Mouse (Mus musculus): ENCODE measurements around the gene Kcnj14. TPM values are rescaled to one million over a fixed set of nuclear protein-coding genes. Genes with fewer than 3 reads are reported as not detected.

Gene Kcnj14
- polyA plus RNA-seq, 1 experiment from 2014 or later, result 1.9 TPM

- no peak for ATAC-seq (ENCODE audit: low FRiP score, low TSS enrichment)
- Histone ChIP-seq H3K4me3 (ENCODE audit: low read length) (peak overlapping the region; percentile 46), H3K27me3 (ENCODE audit: insufficient read depth, low read length) (peaks cover 38% of the 10 kb centered on the region), H3K4me1 (ENCODE audit: insufficient read depth, low read length) (peaks cover 31% of the 10 kb centered on the region), H3K4me2 (replicated peaks; ENCODE audit: low read depth, low read length) (peak overlapping the region; percentile 64), H3K36me3 (ENCODE audit: insufficient read depth, low read length) (peaks cover 8% of the 10 kb centered on the region), H3K9me3 (ENCODE audit: low read length) (no peaks in the 10 kb centered on the region), H3K9ac (replicated peaks; ENCODE audit: low read length) (peak overlapping the region; percentile 63), H3K27ac (ENCODE audit: low read length) (no peak overlapping the region)
- under 1% methylated on average over 77 of the region's 86 CpGs for WGBS
Measured at GRCm38 (mm10) chr7:45833148-45833790, 8.7 kb upstream of the Kcnj14 start.

DNA sequence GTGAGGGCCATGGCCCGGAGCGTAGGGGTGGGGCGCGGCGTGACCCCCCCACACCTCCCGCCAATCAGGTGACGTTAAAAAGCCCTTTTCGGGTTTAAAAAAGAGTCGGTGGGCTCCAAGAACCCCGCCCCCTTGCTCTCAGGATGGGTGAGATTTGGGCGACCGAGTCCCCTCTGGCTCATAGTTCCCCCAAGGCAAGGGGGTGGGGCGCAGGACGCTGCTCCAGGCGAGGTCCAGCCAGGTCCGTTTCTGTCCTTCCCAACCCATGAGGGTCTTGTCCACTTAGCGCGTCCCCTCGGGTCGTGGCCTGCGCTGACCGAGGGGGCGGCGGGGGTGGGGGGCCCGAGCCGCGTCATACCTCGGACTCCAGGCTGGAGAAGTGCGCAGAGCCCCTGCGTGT, 7.8 kb upstream of the Kcnj14 start:
- ATAC-seq (ENCODE audit: low FRiP score, low TSS enrichment), result no peak
- peaks cover 38% of the 10 kb centered on the region for H3K27me3 ChIP-seq (ENCODE audit: insufficient read depth, low read length)
- WGBS, result 10% methylated on average over 29 of the region's 30 CpGs
- peak overlapping the region; percentile 64 for H3K4me2 ChIP-seq (replicated peaks; ENCODE audit: low read depth, low read length)
- H3K4me3 ChIP-seq (ENCODE audit: low read length), result peak overlapping the region; percentile 46
- no peaks in the 10 kb centered on the region for H3K9me3 ChIP-seq (ENCODE audit: low read length)
- peak overlapping the region; percentile 63; the same call in 1 of the 2 replicates for H3K9ac ChIP-seq (replicated peaks; ENCODE audit: low read length)
- peaks cover 16% of the 10 kb centered on the region for H3K36me3 ChIP-seq (ENCODE audit: insufficient read depth, low read length)
- no peak overlapping the region for H3K27ac ChIP-seq (ENCODE audit: low read length)
- H3K4me1 ChIP-seq (ENCODE audit: insufficient read depth, low read length), result peaks cover 31% of the 10 kb centered on the region

DNA sequence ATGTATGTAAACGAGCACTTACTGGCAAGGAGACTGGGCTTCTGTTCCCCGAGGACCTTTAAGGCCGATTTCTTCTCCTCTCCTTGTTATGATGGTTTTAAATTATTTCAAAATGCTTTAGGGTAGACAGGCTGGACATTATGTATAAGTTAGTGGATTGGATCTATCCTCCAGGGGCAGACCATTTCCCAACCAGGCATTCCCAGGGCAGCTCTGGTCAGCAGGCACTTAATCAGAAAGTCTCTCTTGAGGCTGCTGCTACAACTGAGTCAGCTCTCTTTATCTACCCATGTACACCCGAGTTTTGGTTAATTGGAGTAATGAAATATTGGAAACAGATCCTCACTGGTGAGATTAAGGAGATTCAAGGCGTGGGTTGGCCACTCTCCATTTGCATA, 6.5 kb upstream of the Kcnj14 start:
- H3K4me1 ChIP-seq (ENCODE audit: insufficient read depth, low read length), result peaks cover 31% of the 10 kb centered on the region
- peak overlapping the region; percentile 93 for H3K4me2 ChIP-seq (replicated peaks; ENCODE audit: low read depth, low read length)
- 23% methylated on average over 5 of the region's 5 CpGs for WGBS
- peak overlapping the region; percentile 70; the same call in 1 of the 2 replicates for H3K27ac ChIP-seq (ENCODE audit: low read length)
- H3K27me3 ChIP-seq (ENCODE audit: insufficient read depth, low read length), result peaks cover 38% of the 10 kb centered on the region
- H3K9me3 ChIP-seq (ENCODE audit: low read length), result no peaks in the 10 kb centered on the region
- peak overlapping the region; percentile 80; the same call in 1 of the 2 replicates for H3K9ac ChIP-seq (replicated peaks; ENCODE audit: low read length)
- peaks cover 29% of the 10 kb centered on the region for H3K36me3 ChIP-seq (ENCODE audit: insufficient read depth, low read length)
- ATAC-seq (ENCODE audit: low FRiP score, low TSS enrichment), result peak; percentile 14; the same call in 1 of the 2 replicates
- peak overlapping the region; percentile 93 for H3K4me3 ChIP-seq (ENCODE audit: low read length)

- H3K9ac ChIP-seq (replicated peaks; ENCODE audit: low read length), result peak within 1 kb of the TSS; percentile 80
- peak within 1 kb of the TSS; percentile 70 for H3K27ac ChIP-seq (ENCODE audit: low read length)
- under 1% methylated on average over 35 of the region's 35 CpGs for WGBS
Measured at GRCm38 (mm10) chr7:45830427-45831127, 6.0 kb upstream of the Kcnj14 start, which contains the start of gene Grwd1. TSS of gene Grwd1 (minus strand) at chr7:45830944.

DNA sequence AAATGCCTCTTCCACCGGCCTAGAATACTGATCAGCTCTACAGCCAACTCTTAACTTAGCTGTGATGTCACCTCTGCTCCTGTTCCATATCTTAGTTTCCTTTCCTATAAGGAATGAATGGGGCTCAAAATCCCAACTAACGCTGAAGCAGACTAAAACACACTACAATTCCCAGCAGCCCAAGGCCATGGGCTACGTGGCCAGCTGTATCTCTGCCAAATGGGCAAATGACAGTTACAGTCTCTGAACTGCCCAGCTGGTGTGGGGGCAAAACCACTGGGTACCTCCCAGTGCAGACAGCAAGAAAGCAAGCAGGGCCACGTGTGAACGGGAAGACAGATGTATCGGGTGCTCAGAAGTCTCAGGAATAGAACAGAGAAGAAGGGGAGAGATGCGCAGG, 2.0 kb upstream of the Kcnj14 start:
- WGBS, result 89% methylated on average over 7 of the region's 7 CpGs
- Histone ChIP-seq H3K4me2 (replicated peaks; ENCODE audit: low read depth, low read length) (no peak overlapping the region), H3K9ac (replicated peaks; ENCODE audit: low read length) (no peak overlapping the region), H3K9me3 (ENCODE audit: low read length) (no peaks in the 10 kb centered on the region), H3K36me3 (ENCODE audit: insufficient read depth, low read length) (peaks cover 59% of the 10 kb centered on the region), H3K4me1 (ENCODE audit: insufficient read depth, low read length) (peaks cover 14% of the 10 kb centered on the region), H3K27me3 (ENCODE audit: insufficient read depth, low read length) (peaks cover 3% of the 10 kb centered on the region), H3K4me3 (ENCODE audit: low read length) (no peak overlapping the region), H3K27ac (ENCODE audit: low read length) (no peak overlapping the region)
- ATAC-seq (ENCODE audit: low FRiP score, low TSS enrichment), result no peak

More at GRCm38 (mm10) chr7:45830427-45831127, 6.0 kb upstream of the Kcnj14 start, which contains the start of gene Grwd1:
- Histone ChIP-seq H3K4me3 (ENCODE audit: low read length) (peak within 1 kb of the TSS; percentile 93), H3K9me3 (ENCODE audit: low read length) (no peaks in the 10 kb centered on the region), H3K4me1 (ENCODE audit: insufficient read depth, low read length) (peaks cover 31% of the 10 kb centered on the region), H3K27me3 (ENCODE audit: insufficient read depth, low read length) (peaks cover 38% of the 10 kb centered on the region), H3K36me3 (ENCODE audit: insufficient read depth, low read length) (peaks cover 35% of the 10 kb centered on the region), H3K4me2 (replicated peaks; ENCODE audit: low read depth, low read length) (peak within 1 kb of the TSS; percentile 93)
- ATAC-seq (ENCODE audit: low FRiP score, low TSS enrichment), result peak; percentile 86

DNA sequence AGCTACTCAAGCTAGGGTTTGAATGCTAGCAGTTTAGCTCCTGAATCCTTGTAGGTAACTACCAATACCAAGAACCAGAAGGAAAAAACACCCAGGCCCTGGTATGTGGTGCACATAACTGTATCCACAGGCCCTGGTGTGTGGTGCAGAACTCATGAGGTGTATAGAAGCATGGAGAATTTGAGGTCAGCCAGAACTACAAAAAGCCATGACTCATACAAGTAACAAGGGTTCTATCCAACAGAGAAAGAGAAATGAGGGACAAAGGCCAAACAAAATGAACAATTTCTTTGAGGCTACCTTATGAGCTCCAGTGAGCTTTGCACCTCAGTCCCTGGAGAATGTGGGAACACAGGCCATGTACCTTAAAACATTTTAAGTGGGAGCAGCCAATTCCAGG, 3.7 kb downstream of the Kcnj14 start:
- no peak for ATAC-seq (ENCODE audit: low FRiP score, low TSS enrichment)
- H3K4me3 ChIP-seq (ENCODE audit: low read length), result no peak overlapping the region
- H3K27ac ChIP-seq (ENCODE audit: low read length), result no peak overlapping the region
- no peak overlapping the region for H3K9ac ChIP-seq (replicated peaks; ENCODE audit: low read length)
- H3K4me2 ChIP-seq (replicated peaks; ENCODE audit: low read depth, low read length), result no peak overlapping the region
- H3K36me3 ChIP-seq (ENCODE audit: insufficient read depth, low read length), result peaks cover 27% of the 10 kb centered on the region
- H3K9me3 ChIP-seq (ENCODE audit: low read length), result no peaks in the 10 kb centered on the region
- H3K4me1 ChIP-seq (ENCODE audit: insufficient read depth, low read length), result 0 out of 2 replicates have a peak, but pooled peaks cover 3% of the 10 kb centered on the region
- H3K27me3 ChIP-seq (ENCODE audit: insufficient read depth, low read length), result no peaks in the 10 kb centered on the region

- no peaks in the 10 kb centered on the region for H3K27me3 ChIP-seq (ENCODE audit: insufficient read depth, low read length)
- H3K36me3 ChIP-seq (ENCODE audit: insufficient read depth, low read length), result peaks cover 17% of the 10 kb centered on the region
- peak overlapping the region; percentile 23 for H3K4me3 ChIP-seq (ENCODE audit: low read length)
- peaks cover 8% of the 10 kb centered on the region for H3K4me1 ChIP-seq (ENCODE audit: insufficient read depth, low read length)
- no peaks in the 10 kb centered on the region for H3K9me3 ChIP-seq (ENCODE audit: low read length)
- whole genome bisulfite sequencing, result 12% methylated on average over 25 of the region's 25 CpGs
- no peak overlapping the region for H3K27ac ChIP-seq (ENCODE audit: low read length)
- peak; percentile 37; the same call in 1 of the 2 replicates for ATAC-seq (ENCODE audit: low FRiP score, low TSS enrichment)
- H3K9ac ChIP-seq (replicated peaks; ENCODE audit: low read length), result 0 out of 2 replicates have a peak overlapping the region, but pooled peaks have one; percentile 15
- H3K4me2 ChIP-seq (replicated peaks; ENCODE audit: low read depth, low read length), result peak overlapping the region; percentile 45
Measured at GRCm38 (mm10) chr7:45819843-45820242, 4.7 kb downstream of the Kcnj14 start.

- no peaks in the 10 kb centered on the region for H3K9me3 ChIP-seq (ENCODE audit: low read length)
Measured at GRCm38 (mm10) chr7:45815984-45816351, 8.6 kb downstream of the Kcnj14 start.

GRCm38 (mm10) chr7:45815323-45815983, 9.1 kb downstream of the Kcnj14 start:
- Histone ChIP-seq H3K9ac (replicated peaks; ENCODE audit: low read length) (no peak overlapping the region; the same call in 1 of the 2 replicates), H3K4me2 (replicated peaks; ENCODE audit: low read depth, low read length) (peak overlapping the region; percentile 62), H3K27ac (ENCODE audit: low read length) (no peak overlapping the region), H3K4me1 (ENCODE audit: insufficient read depth, low read length) (peaks cover 23% of the 10 kb centered on the region), H3K27me3 (ENCODE audit: insufficient read depth, low read length) (no peaks in the 10 kb centered on the region), H3K36me3 (ENCODE audit: insufficient read depth, low read length) (peaks cover 24% of the 10 kb centered on the region), H3K9me3 (ENCODE audit: low read length) (no peaks in the 10 kb centered on the region), H3K4me3 (ENCODE audit: low read length) (no peak overlapping the region; the same call in 1 of the 2 replicates)
- ATAC-seq (ENCODE audit: low FRiP score, low TSS enrichment), result no peak
- WGBS, result 60% methylated on average over 10 of the region's 10 CpGs

More at GRCm38 (mm10) chr7:45815984-45816351, 8.6 kb downstream of the Kcnj14 start:
- Histone ChIP-seq H3K27me3 (ENCODE audit: insufficient read depth, low read length) (no peaks in the 10 kb centered on the region), H3K27ac (ENCODE audit: low read length) (no peak overlapping the region), H3K36me3 (ENCODE audit: insufficient read depth, low read length) (peaks cover 19% of the 10 kb centered on the region), H3K4me3 (ENCODE audit: low read length) (no peak overlapping the region), H3K9ac (replicated peaks; ENCODE audit: low read length) (no peak overlapping the region), H3K4me2 (replicated peaks; ENCODE audit: low read depth, low read length) (no peak overlapping the region), H3K4me1 (ENCODE audit: insufficient read depth, low read length) (peaks cover 23% of the 10 kb centered on the region)
- WGBS, result 80% methylated on average over 2 of the region's 2 CpGs
- no peak for ATAC-seq (ENCODE audit: low FRiP score, low TSS enrichment)
